Mouse (Mus musculus) adrenal gland, postnatal 10 days (tissue): ENCODE results near the gene Mknk1. TPM values are rescaled to one million over a fixed set of nuclear protein-coding genes. Genes with fewer than 3 reads are reported as not detected.

Experiments
- DNase-seq: peaks from one replicate; pipeline ENCODE4 v3.0.0; 2021; ENCODE audit warnings: mixed read lengths
- long read RNA-seq, 2 experiments: library from polyadenylated mRNA; stranded (forward); transcript quantifications; one replicate each; pipeline ENCODE4 v2.0.0; 2021
- total RNA-seq, 2 experiments: library from RNA; stranded (reverse); gene quantifications; 2 replicates each; pipeline ENCODE4 v1.2.3; 2021

The Mknk1 gene
- total RNA-seq = 10 to 100 TPM; 30.4 to 43.9 TPM
- long read RNA-seq, experiment 1, transcript Mknk1-201 (13 exons, 2,543 nt) = major isoform, 10 of 28 reads
- long read RNA-seq, experiment 1, partial matches to known transcripts = 5 of 28 reads
- long read RNA-seq, experiment 1, other reads (novel, unspliced or antisense) = 13 of 28 reads
- long read RNA-seq, experiment 2, transcript Mknk1-201 (13 exons, 2,543 nt) = major isoform, 11 of 31 reads
- long read RNA-seq, experiment 2, partial matches to known transcripts = 1 of 31 reads
- long read RNA-seq, experiment 2, other reads (novel, unspliced or antisense) = 19 of 31 reads

GRCm38 (mm10) chr4:115838696-115839641, at the start of gene Mknk1:
TSS of gene Mknk1 (plus strand) at chr4:115839198.
- peak; percentile 95 for DNase-seq

- DNase-seq = no peak
Measured at GRCm38 (mm10) chr4:115790864-115791263, 48.1 kb upstream of the Mknk1 start.

- no peak for DNase-seq
Measured at GRCm38 (mm10) chr4:115795360-115795759, 43.6 kb upstream of the Mknk1 start.

- DNase-seq = peak; percentile 42
Measured at GRCm38 (mm10) chr4:115799981-115800380, 39.0 kb upstream of the Mknk1 start.

GRCm38 (mm10) chr4:115812326-115812725, 26.7 kb upstream of the Mknk1 start:
- no peak for DNase-seq

- DNase-seq = no peak
Measured at GRCm38 (mm10) chr4:115815606-115816005, 23.4 kb upstream of the Mknk1 start.

GRCm38 (mm10) chr4:115820199-115820598, 18.8 kb upstream of the Mknk1 start:
- no peak for DNase-seq

- no peak for DNase-seq
Measured at GRCm38 (mm10) chr4:115820944-115821343, 18.1 kb upstream of the Mknk1 start.

- DNase-seq = no peak
Measured at GRCm38 (mm10) chr4:115821431-115821830, 17.6 kb upstream of the Mknk1 start.

GRCm38 (mm10) chr4:115821928-115822327, 17.1 kb upstream of the Mknk1 start:
- peak; percentile 44 for DNase-seq

GRCm38 (mm10) chr4:115824178-115824577, 14.8 kb upstream of the Mknk1 start:
- no peak for DNase-seq

- DNase-seq = no peak
Measured at GRCm38 (mm10) chr4:115825271-115825670, 13.7 kb upstream of the Mknk1 start.

- DNase-seq = no peak
Measured at GRCm38 (mm10) chr4:115827066-115827465, 11.9 kb upstream of the Mknk1 start.

- no peak for DNase-seq
Measured at GRCm38 (mm10) chr4:115827535-115827887, 11.5 kb upstream of the Mknk1 start.

GRCm38 (mm10) chr4:115827888-115828571, 11.0 kb upstream of the Mknk1 start, which contains the start of gene Mob3c:
TSS of gene Mob3c (plus strand) at chr4:115828092.
- peak; percentile 90 for DNase-seq

GRCm38 (mm10) chr4:115828572-115828902, 10.5 kb upstream of the Mknk1 start:
- no peak for DNase-seq

- DNase-seq = no peak
Measured at GRCm38 (mm10) chr4:115830491-115830890, 8.5 kb upstream of the Mknk1 start.

GRCm38 (mm10) chr4:115831221-115831620, 7.8 kb upstream of the Mknk1 start:
- DNase-seq = no peak

GRCm38 (mm10) chr4:115832040-115832439, 7.0 kb upstream of the Mknk1 start:
- DNase-seq = no peak

- DNase-seq = no peak
Measured at GRCm38 (mm10) chr4:115835576-115835975, 3.4 kb upstream of the Mknk1 start.

- DNase-seq = no peak
Measured at GRCm38 (mm10) chr4:115838196-115838595, 802 bp upstream of the Mknk1 start.

- peak; percentile 32 for DNase-seq
Measured at GRCm38 (mm10) chr4:115839956-115840355, 958 bp downstream of the Mknk1 start.

GRCm38 (mm10) chr4:115840842-115841241, 1.8 kb downstream of the Mknk1 start:
- no peak for DNase-seq
